Mouse (Mus musculus) MEL (cell line): ENCODE measurements at regions not wholly inside any gene's neighbourhood (a gene's known extent, or its start where the extent isn't known, plus 50 kb on each side); places are given as distances from the start of the nearest gene placed in this dataset.
"Not testable (repeated sequence)": the region's sequence is repeated elsewhere in the genome, so short reads cannot be mapped to it uniquely, and the experiment has no call there.

Experiments used
- DNase-seq: peaks from one replicate; pipeline ENCODE4 v3.0.0; 2011; ENCODE audit warnings: low read depth, low spot score
- H3K27ac ChIP-seq: 2 replicates; pipeline ENCODE4 v1.5.1; 2012; ENCODE audit warnings: low read depth, mild to moderate bottlenecking, control low read depth, low read length, moderate library complexity; ENCODE audit not compliant: control insufficient read depth
- H3K27me3 ChIP-seq, 2 experiments: fragments of 150-350 bp in 1 of 2; sonication (generic) in 1 of 2; 2 replicates each; pipeline ENCODE4 v1.6.1; 2012; ENCODE audit warnings: low read length in 2 of 2, mild to moderate bottlenecking in 2 of 2, improper control_type of control experiment in 1 of 2, moderate library complexity in 1 of 2; ENCODE audit not compliant: insufficient read depth in 2 of 2, control insufficient read depth in 1 of 2
- H3K36me3 ChIP-seq, 2 experiments: 2 replicates each; pipeline ENCODE4 v1.6.1; 2012 to 2014; ENCODE audit warnings: low read length in 2 of 2, improper control_type of control experiment in 1 of 2, inconsistent platforms in 1 of 2, mild to moderate bottlenecking in 1 of 2; ENCODE audit not compliant: insufficient read depth in 2 of 2, control insufficient read depth in 1 of 2
- H3K4me1 ChIP-seq, 2 experiments: fragments of 150-350 bp in 1 of 2; sonication (generic) in 1 of 2; 2 replicates each; pipeline ENCODE4 v1.6.1; 2012; ENCODE audit warnings: low read length in 2 of 2, improper control_type of control experiment in 1 of 2, mild to moderate bottlenecking in 1 of 2; ENCODE audit not compliant: insufficient read depth in 2 of 2, control insufficient read depth in 1 of 2
- H3K4me3 ChIP-seq, 2 experiments: fragments of 150-350 bp in 1 of 2; sonication (generic) in 1 of 2; 2 replicates each; pipeline ENCODE4 v1.5.1; 2012; ENCODE audit warnings: low read depth in 2 of 2, low read length in 2 of 2, mild to moderate bottlenecking in 2 of 2, moderate library complexity in 2 of 2, control low read depth in 1 of 2, improper control_type of control experiment in 1 of 2; ENCODE audit not compliant: control insufficient read depth in 1 of 2, insufficient read depth in 1 of 2
- H3K79me2 ChIP-seq: 2 replicates; pipeline ENCODE4 v1.6.1; 2012; ENCODE audit warnings: mild to moderate bottlenecking, low read length, moderate library complexity; ENCODE audit not compliant: control insufficient read depth, poor library complexity, insufficient read depth
- H3K9ac ChIP-seq: 2 replicates; pipeline ENCODE4 v1.6.1; 2012; ENCODE audit warnings: low read depth, mild to moderate bottlenecking, control low read depth, low read length, moderate library complexity; ENCODE audit not compliant: control insufficient read depth, poor library complexity, severe bottlenecking
- H3K9me3 ChIP-seq: fragments of 150-350 bp; sonication (generic); replicated peaks from 2 replicates; pipeline ENCODE4 v1.6.1; 2012; ENCODE audit warnings: mild to moderate bottlenecking, low read length, improper control_type of control experiment, moderate library complexity; ENCODE audit not compliant: insufficient read depth
- BHLHE40 ChIP-seq: IDR thresholded peaks from 2 replicates; pipeline ENCODE4 v1.6.1; 2012; ENCODE audit warnings: low read depth, mild to moderate bottlenecking, inconsistent platforms, low read length, improper control_type of control experiment, borderline replicate concordance
- CHD1 ChIP-seq: IDR thresholded peaks from 2 replicates; pipeline ENCODE4 v1.6.1; 2012; ENCODE audit warnings: low read depth, mild to moderate bottlenecking, inconsistent platforms, low read length, improper control_type of control experiment
- CHD2 ChIP-seq: IDR thresholded peaks from 2 replicates; pipeline ENCODE4 v1.6.1; 2011; ENCODE audit warnings: low read length, improper control_type of control experiment
- CTCF ChIP-seq, 3 experiments: IDR thresholded peaks in 2 of 3; conservative IDR thresholded peaks in 1 of 3; 2 replicates each; pipeline ENCODE4 v1.5.1; 2011 to 2012; ENCODE audit warnings: low read length in 3 of 3, low read depth in 2 of 3, mild to moderate bottlenecking in 2 of 3, improper control_type of control experiment in 1 of 3, inconsistent platforms in 1 of 3, mixed read lengths in 1 of 3, moderate library complexity in 1 of 3; ENCODE audit not compliant: control insufficient read depth in 1 of 3, insufficient read depth in 1 of 3, poor library complexity in 1 of 3, severe bottlenecking in 1 of 3
- E2F4 ChIP-seq: IDR thresholded peaks from 2 replicates; pipeline ENCODE4 v1.6.1; 2011; ENCODE audit warnings: low read depth, low read length, improper control_type of control experiment, borderline replicate concordance
- EP300 ChIP-seq, 2 experiments: IDR thresholded peaks; 2 replicates each; pipeline ENCODE4 v1.6.1; 2011; ENCODE audit warnings: improper control_type of control experiment in 2 of 2, low read length in 2 of 2, low read depth in 1 of 2, mild to moderate bottlenecking in 1 of 2
- ETS1 ChIP-seq: IDR thresholded peaks from 2 replicates; pipeline ENCODE4 v1.6.1; 2012; ENCODE audit warnings: low read depth, mild to moderate bottlenecking, inconsistent platforms, low read length, improper control_type of control experiment, moderate library complexity
- GABPA ChIP-seq: IDR thresholded peaks from 2 replicates; pipeline ENCODE4 v1.6.1; 2012; ENCODE audit warnings: low read depth, mild to moderate bottlenecking, inconsistent platforms, low read length, improper control_type of control experiment, moderate library complexity
- GATA1 ChIP-seq: IDR thresholded peaks from 2 replicates; pipeline ENCODE4 v1.6.1; 2011; ENCODE audit warnings: low read depth, low read length, improper control_type of control experiment
- KAT2A ChIP-seq: conservative IDR thresholded peaks from 2 replicates; pipeline ENCODE4 v1.6.1; 2012; ENCODE audit warnings: low read depth, low read length, improper control_type of control experiment, inconsistent platforms
- MAFK ChIP-seq: IDR thresholded peaks from 2 replicates; pipeline ENCODE4 v1.6.1; 2011; ENCODE audit warnings: low read depth, mild to moderate bottlenecking, low read length, improper control_type of control experiment, borderline replicate concordance
- MAX ChIP-seq: IDR thresholded peaks from 2 replicates; pipeline ENCODE4 v1.6.1; 2011; ENCODE audit warnings: low read length, improper control_type of control experiment
- MXI1 ChIP-seq: IDR thresholded peaks from 2 replicates; pipeline ENCODE4 v1.6.1; 2011; ENCODE audit warnings: mild to moderate bottlenecking, low read depth, low read length, improper control_type of control experiment
- MYB ChIP-seq: IDR thresholded peaks from 2 replicates; pipeline ENCODE4 v1.6.1; 2011; ENCODE audit warnings: mild to moderate bottlenecking, low read depth, low read length, improper control_type of control experiment
- NRF1 ChIP-seq: IDR thresholded peaks from 2 replicates; pipeline ENCODE4 v1.6.1; 2014; ENCODE audit warnings: low read depth, mild to moderate bottlenecking, inconsistent platforms, low read length, improper control_type of control experiment, moderate library complexity; ENCODE audit not compliant: poor library complexity, insufficient read depth, severe bottlenecking
- POLR2AphosphoS2 ChIP-seq: IDR thresholded peaks from 2 replicates; pipeline ENCODE4 v1.6.1; 2011; ENCODE audit warnings: low read length, improper control_type of control experiment
- SIN3A ChIP-seq: IDR thresholded peaks from 2 replicates; pipeline ENCODE4 v1.6.1; 2012; ENCODE audit warnings: low read length, improper control_type of control experiment, inconsistent platforms
- TAL1 ChIP-seq: IDR thresholded peaks from 2 replicates; pipeline ENCODE4 v1.6.1; 2012; ENCODE audit warnings: mild to moderate bottlenecking, inconsistent platforms, low read length, moderate library complexity, mixed read lengths
- TCF12 ChIP-seq: IDR thresholded peaks from 2 replicates; pipeline ENCODE4 v1.6.1; 2014; ENCODE audit warnings: low read depth, mild to moderate bottlenecking, inconsistent platforms, low read length, improper control_type of control experiment, moderate library complexity
- USF1 ChIP-seq: IDR thresholded peaks from 2 replicates; pipeline ENCODE4 v1.6.1; 2014; ENCODE audit warnings: low read depth, mild to moderate bottlenecking, inconsistent platforms, low read length, improper control_type of control experiment, moderate library complexity
- USF2 ChIP-seq, 2 experiments: IDR thresholded peaks; 2 replicates each; pipeline ENCODE4 v1.6.1; 2011 to 2012; ENCODE audit warnings: improper control_type of control experiment in 2 of 2, low read length in 2 of 2, borderline replicate concordance in 1 of 2, inconsistent platforms in 1 of 2, low read depth in 1 of 2, mild to moderate bottlenecking in 1 of 2; ENCODE audit not compliant: insufficient read depth in 1 of 2
- ZKSCAN1 ChIP-seq: IDR thresholded peaks from 2 replicates; pipeline ENCODE4 v1.6.1; 2012; ENCODE audit warnings: low read depth, mild to moderate bottlenecking, inconsistent platforms, low read length, improper control_type of control experiment, moderate library complexity
- ZMIZ1 ChIP-seq: IDR thresholded peaks from 2 replicates; pipeline ENCODE4 v1.6.1; 2012; ENCODE audit warnings: low read depth, mild to moderate bottlenecking, inconsistent platforms, low read length, improper control_type of control experiment, moderate library complexity

DNA sequence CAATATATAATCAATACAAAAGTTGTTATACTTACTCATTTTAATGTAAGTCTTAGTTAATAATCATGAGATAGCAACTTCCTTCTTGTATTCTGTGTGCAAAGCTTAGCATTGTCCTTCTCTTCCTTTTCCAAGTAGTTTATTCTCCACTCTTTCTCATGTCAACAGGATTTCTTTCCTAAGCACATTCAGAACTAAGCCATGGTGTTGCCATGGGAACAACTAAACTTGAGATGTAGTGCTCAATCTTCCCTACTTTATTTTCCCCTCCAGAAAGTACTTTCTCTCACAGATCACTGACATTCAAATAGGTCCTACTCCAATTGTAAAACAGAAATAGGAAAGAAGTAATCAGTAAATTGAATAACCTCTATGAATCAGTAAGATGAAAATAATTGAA lies 490.2 kb upstream of the Pot1a start:
- TF ChIP-seq CTCF (IDR thresholded peaks at IDR 0.05 in 2 of 3, conservative IDR thresholded peaks at IDR 0.05 in 1 of 3; ENCODE audit: control insufficient read depth in 1 of 3, insufficient read depth in 1 of 3, low read depth in 2 of 3, low read length in 3 of 3, poor library complexity in 1 of 3, severe bottlenecking in 1 of 3) (no peak), MYB (no peak), BHLHE40 (no peak), E2F4 (no peak), USF2 (IDR thresholded peaks at IDR 0.05; ENCODE audit: borderline replicate concordance in 1 of 2, insufficient read depth in 1 of 2, low read depth in 1 of 2, low read length in 2 of 2) (no peak), CHD1 (no peak), GABPA (no peak), NRF1 (no peak), POLR2AphosphoS2 (no peak), CHD2 (no peak), SIN3A (no peak), USF1 (no peak), MAFK (no peak), ZKSCAN1 (no peak), ZMIZ1 (no peak), TCF12 (no peak), KAT2A (no peak), MAX (no peak), GATA1 (no peak), MXI1 (no peak)
- H3K79me2 ChIP-seq: no peaks in the 10 kb centered on the region
- DNase-seq: no peak

DNA sequence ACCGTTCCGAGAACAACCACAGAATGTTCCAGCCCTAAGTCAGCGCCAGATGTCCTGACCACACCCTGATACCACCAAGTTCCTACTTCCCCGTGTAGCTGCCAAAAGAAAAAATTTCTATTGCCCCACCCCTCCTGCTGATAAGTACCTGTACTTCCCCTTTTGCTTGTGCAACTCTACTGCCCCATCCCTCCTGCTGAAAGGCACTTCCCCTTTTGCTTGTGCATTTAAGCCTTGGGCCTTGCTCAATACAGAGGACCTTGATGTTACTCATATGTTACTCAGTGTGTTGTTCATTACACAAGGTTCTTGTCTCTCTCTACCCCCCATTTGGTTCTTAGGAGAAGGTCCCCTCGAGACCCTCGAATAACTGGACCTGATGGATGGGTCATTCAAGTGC lies 488.4 kb upstream of the Pot1a start:
- DNase-seq: peak; percentile 81
- not testable (repeated sequence) for H3K9me3 ChIP-seq, H3K27me3 ChIP-seq, H3K9ac ChIP-seq, H3K79me2 ChIP-seq, H3K36me3 ChIP-seq, H3K4me3 ChIP-seq
- Histone ChIP-seq H3K27ac (peak overlapping the region; percentile 31; the same call in 1 of the 2 replicates), H3K4me1 (peaks cover 0 to 14% of the 10 kb centered on the region in 2 experiments; a peak in 1 of 4 replicates)
- TF ChIP-seq TAL1 (peak; percentile 45; the same call in 1 of the 2 replicates), ETS1 (peak; percentile 35; the same call in 1 of the 2 replicates), TCF12 (peak; percentile 59), EP300 (IDR thresholded peaks at IDR 0.05; ENCODE audit: low read depth in 1 of 2, low read length in 2 of 2) (peak; percentile 65 to 69)

More for the DNA sequence above, 490.2 kb upstream of the Pot1a start:
- Histone ChIP-seq H3K4me1 (peaks cover 0 to 14% of the 10 kb centered on the region in 2 experiments; a peak in 1 of 4 replicates), H3K9me3 (no peaks in the 10 kb centered on the region), H3K4me3 (no peak overlapping the region), H3K27ac (no peak overlapping the region), H3K36me3 (peaks cover 0 to 2% of the 10 kb centered on the region in 2 experiments; a peak in 1 of 4 replicates), H3K27me3 (no peaks in the 10 kb centered on the region), H3K9ac (no peak overlapping the region)
